Mouse (Mus musculus): ENCODE measurements around the gene Ccdc6.

Ccdc6 gene

DNA sequence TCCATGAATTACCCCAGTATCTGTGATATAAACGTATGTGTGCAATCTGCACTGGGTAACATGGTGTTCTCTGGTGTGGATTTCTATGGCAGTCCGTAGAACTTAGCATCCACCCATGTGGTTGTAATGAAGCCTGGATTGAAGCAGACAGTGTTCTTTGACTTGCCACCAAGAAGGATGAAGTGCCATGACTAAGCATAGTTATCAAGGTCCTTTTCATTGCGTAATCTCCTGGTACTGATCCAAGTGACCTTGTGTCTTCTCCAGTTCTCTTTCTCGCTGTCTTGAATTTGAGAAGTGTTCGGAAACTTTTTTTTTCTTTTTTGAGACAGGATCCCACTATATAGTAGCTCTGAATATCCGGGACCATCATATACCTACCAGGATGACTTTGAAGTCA lies 127.7 kb downstream of the Ccdc6 start:
- no peak for DNase-seq

DNA sequence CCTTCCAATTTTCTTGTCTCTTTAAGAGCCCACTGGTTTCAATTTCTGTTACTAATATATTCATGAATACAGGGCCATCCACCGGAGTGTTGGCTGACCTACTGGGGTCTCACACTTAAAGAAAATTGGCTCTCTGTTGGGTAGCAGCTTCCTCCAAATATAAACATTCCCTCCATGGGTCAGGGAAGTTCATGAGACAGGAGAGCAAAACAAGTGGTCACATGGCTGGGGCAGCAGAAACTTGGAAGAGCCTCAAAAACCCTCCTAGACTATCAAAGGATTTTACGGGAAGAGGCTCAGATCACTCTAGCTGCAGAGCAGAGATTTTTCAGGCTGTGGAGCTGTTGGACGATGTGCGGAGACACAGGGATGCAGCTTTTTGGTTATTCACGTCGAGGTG lies 128.8 kb downstream of the Ccdc6 start:
- DNase-seq = no peak

DNA sequence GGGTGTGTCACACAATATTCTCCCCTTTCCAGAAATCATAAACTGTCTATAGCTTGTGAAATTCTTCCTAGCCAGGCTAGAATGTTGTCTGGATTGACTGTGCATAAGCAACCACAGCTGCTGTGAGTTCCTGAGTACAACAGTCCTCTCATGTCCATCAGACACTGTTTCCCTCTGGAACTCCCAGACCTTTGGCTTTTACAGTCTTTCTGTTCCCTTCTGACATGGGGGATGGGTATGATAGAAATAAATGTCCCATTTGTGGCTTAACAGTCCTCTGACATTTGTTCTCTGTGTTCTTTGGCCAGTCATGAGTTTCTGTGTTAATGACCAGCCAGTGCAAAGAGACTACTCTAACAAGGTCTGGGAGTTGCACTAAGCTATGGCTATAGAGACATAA lies 129.7 kb downstream of the Ccdc6 start:
- no peak for DNase-seq

DNA sequence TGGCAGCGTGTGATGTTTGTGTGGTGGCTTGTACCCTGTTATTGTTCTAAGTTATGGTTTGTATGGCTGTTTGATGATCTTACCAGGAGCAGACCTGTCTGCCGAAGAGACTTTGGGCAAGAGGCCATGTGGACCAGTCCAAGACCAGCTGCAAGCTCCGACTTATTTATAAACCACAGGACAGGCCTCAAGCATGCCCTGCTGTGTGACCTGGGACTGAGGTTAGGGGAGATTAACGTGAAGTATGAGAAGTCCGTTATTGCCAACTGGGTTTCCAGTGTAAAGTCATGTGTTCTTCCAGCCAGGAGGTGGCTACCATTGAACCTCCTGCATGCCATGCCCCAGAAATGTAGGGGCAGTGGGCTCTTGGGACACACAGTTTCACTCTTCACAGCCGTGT lies 133.4 kb downstream of the Ccdc6 start:
- DNase-seq = no peak

DNA sequence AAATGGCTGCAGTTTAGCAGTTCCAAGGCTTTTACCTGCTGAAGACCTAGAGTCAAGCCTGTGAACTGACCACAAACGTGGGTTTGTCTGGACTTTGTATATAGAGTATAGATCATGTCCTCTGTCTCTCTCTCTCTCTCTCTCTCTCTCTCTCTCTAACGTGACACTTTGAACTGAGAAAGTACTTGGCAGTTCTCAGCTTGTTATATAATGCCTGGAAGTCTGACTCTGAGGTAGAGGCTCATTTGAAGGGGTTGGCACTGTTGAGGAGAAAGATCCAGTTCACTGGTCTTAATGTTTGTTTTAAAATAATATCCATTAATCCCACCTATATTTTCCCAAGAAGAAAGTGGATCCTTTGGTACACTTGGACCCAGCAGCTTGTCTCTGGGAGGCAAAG lies 141.0 kb downstream of the Ccdc6 start:
- DNase-seq = no peak
